Mouse (Mus musculus) layer of hippocampus, adult 11-12 months (tissue): ENCODE data around the gene Fmr1nb.
"Not testable (repeated sequence)": the region's sequence is repeated elsewhere in the genome, so short reads cannot be mapped to it uniquely, and the experiment has no call there.

Source experiments
- DNase-seq: peaks from one replicate; pipeline ENCODE4 v3.0.0; 2022; ENCODE audit warnings: low spot score

Fmr1nb gene

DNA sequence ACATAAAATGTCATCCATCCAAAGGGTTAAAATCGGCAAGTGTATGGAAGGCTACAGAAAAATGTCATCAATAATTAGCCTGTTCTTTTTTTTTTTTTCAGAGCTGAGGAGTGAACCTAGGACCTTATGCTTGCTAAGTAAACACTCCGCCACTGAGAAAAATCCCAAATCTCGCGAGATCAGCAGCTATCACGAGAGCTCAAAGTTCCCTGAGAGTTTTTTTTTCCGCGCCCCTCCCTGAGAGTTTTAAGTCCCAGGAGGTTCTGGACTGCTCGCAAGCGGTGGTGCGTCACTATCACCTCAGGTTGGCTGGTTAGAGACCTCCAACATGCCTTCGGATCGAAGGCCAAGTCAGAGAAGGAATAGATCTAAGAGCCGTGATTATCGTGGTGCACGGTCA is at the start of gene Fmr1nb:
Gene Fmr1nb (plus strand): TSS at position 234 of the 400 bp plus-strand sequence.
- no peak for DNase-seq

DNA sequence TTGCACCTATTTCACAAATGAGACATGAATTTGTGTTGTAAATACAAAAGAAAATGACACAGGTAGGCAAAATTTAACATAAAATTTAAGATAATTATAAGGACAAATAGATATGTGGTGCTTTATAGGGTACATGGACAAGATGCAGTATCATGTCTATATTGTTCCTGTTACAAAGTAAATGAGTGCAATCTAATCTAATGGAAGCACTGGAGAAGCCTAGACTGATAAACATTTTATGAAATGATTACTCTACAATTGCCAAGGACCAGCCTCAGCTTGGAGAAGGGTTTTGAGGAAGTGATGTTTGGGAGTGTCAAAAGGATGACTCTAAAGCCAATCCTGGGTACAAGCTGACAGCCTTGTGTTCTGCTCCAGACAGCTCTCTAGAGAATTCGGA is 24.7 kb upstream of the Fmr1nb start:
- DNase-seq: no peak

DNA sequence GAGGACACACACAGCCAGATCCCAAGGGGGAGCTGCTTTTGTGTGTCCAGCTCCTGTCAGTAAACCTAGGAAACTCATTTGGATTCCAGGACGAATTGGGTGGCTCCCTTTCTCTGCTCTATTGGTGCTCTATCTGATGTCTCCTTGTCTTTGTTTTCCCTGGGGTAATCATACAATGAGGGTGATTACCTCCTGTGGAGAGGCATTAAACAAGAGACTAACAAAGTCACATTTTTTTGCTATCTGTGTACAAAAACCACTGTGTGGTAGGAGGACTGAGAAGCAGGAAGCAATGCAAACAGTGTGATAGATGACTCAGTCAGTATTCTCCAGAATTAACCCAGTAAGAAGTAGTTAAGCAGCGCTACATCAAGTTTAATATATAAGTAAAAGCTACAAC is 21.6 kb upstream of the Fmr1nb start:
- no peak for DNase-seq

DNA sequence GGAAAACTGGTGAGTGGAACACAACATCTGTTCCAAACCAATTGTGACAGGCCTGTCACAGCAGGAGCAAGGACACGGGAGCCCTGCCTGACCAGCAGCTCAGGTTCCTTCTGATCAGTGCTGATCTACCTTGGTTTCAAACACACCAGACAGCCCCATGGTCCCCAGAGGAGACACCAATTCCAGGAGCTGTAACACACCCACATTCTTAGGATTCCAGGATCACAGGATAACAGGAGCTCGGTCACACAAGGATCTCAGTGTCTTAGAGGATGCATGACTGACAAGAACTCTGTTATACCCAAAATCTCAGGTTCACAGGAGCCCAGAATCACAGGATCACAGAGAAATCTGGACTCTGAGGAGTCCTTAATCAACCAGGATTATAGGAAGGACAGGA is 58.8 kb downstream of the Fmr1nb start:
- DNase-seq: not testable (repeated sequence)

DNA sequence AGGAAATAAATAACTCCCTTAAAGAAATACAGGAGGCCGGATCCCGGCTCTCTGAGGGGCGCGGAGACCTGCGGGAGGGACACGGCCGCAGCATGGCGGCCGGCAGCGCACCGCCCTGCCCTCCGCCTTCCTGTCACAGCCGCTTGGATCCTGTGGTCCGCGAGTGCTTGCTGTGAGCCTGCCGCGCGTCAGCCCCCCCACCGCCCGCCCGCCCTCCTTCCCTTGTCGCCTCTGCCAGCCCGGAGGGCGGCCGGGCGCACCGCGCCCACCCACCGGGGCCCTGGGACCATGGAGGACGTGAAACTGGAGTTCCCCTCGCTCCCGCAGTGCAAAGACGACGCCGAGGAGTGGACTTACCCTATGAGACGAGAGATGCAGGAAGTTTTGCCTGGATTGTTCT is 59.4 kb downstream of the Fmr1nb start, which contains the start of gene Gm14698:
Gene Gm14698 (plus strand): TSS at position 35 of the 400 bp plus-strand sequence.
- DNase-seq: not testable (repeated sequence)

DNA sequence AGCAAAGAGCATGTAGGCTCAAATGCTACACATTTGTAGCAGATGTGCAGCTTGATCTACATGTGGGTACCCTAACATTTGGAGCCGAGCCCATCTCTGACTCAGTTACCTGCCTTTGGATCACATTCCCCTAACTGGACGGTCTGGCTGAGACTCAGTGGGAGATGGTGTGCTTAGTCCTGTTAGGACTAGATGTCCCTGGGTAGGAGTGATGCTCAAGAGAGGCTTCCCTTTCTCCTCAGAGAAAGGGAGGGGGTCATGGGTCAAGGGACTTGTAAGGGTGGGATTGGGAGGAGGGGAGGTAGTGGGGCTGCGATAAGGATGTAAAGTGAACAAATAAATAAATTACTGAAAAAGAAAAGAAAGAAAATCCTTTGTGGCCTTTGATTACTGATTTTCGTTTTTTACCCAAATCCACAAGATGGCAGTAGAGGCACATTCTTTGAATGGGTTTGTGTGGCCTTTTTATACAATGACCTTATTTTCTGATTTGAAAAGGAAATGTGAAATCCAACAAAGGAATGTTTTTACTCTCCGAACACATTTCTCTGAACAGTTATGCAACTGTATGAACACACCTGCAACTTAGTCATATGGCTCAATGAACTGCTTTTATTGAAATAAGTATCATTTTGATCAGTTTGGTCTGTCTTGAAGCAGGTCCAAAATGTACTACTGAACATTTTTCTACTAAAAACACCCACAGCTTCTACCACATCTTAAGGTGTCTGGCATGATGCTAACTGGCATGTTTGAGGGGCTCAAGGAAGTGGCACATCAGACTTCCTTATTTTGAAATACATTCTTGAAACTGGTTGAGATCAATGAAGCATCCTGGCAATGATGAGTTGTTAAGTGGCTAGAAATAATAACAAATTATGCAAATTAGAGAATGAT is 78.2 kb downstream of the Fmr1nb start:
- no peak for DNase-seq
